Mouse (Mus musculus) forebrain, embryonic 14.5 days (tissue): ENCODE data around the gene Rufy3. TPM values are rescaled to one million over a fixed set of nuclear protein-coding genes. Genes with fewer than 3 reads are reported as not detected.

Experiments
- ATAC-seq: fragments of 200-750 bp; cut with Nextera tagmentation; 2 replicates; pipeline ENCODE4 v1.8.0; 2017; ENCODE audit warnings: mild to moderate bottlenecking, moderate library complexity
- DNase-seq: peaks from one replicate; pipeline ENCODE4 v3.0.0-alpha.2; 2015; ENCODE audit warnings: low spot score
- H3K27ac ChIP-seq: fragments of 300-500 bp; sonication (generic); 2 replicates; pipeline ENCODE4 v1.5.1; 2014; ENCODE audit warnings: low read depth, mild to moderate bottlenecking, control low read depth, low read length, moderate library complexity
- H3K27me3 ChIP-seq: fragments of 300-500 bp; sonication (generic); replicated peaks from 2 replicates; pipeline ENCODE4 v1.6.1; 2014; ENCODE audit warnings: low read length, control low read depth, mixed read lengths; ENCODE audit not compliant: control insufficient read depth, insufficient read depth
- H3K36me3 ChIP-seq: fragments of 300-500 bp; sonication (generic); 2 replicates; pipeline ENCODE4 v1.6.1; 2014; ENCODE audit warnings: low read length, control low read depth; ENCODE audit not compliant: control insufficient read depth, insufficient read depth
- H3K4me1 ChIP-seq: fragments of 300-500 bp; sonication (generic); 2 replicates; pipeline ENCODE4 v1.6.1; 2014; ENCODE audit warnings: antibody characterized with exemption, low read length, control low read depth; ENCODE audit not compliant: control insufficient read depth, insufficient read depth
- H3K4me2 ChIP-seq: fragments of 300-500 bp; sonication (generic); 2 replicates; pipeline ENCODE4 v1.6.1; 2014; ENCODE audit warnings: mild to moderate bottlenecking, control low read depth, low read length
- H3K4me3 ChIP-seq: fragments of 300-500 bp; sonication (generic); 2 replicates; pipeline ENCODE4 v1.5.1; 2014; ENCODE audit warnings: low read depth, low read length, control low read depth
- H3K9ac ChIP-seq: fragments of 300-500 bp; sonication (generic); 2 replicates; pipeline ENCODE4 v1.6.1; 2014; ENCODE audit warnings: mild to moderate bottlenecking, low read length, control low read depth, moderate library complexity
- H3K9me3 ChIP-seq: fragments of 300-500 bp; sonication (generic); replicated peaks from 2 replicates; pipeline ENCODE4 v1.6.1; 2016; ENCODE audit warnings: low read length, control low read depth, mixed read lengths; ENCODE audit not compliant: control insufficient read depth
- WGBS: fragments of 180-500 bp; shearing (Covaris S2); extraction: QIAGEN DNeasy Blood & Tissue Kit; methylation state at CpG from one replicate; pipeline ENCODE4 v1.1.7; 2014; 5-methylcytosine and 5-hydroxymethylcytosine counted together
- polyA plus RNA-seq: library from polyadenylated mRNA; unstranded; fragments of >200 nt; fragmentation: Nextera tagmentation; extraction: Ambion mirVana; gene quantifications from 2 replicates; pipeline ENCODE4 v1.2.1, GENCODE M21; 2014

Gene Rufy3
- polyA plus RNA-seq, 1 experiment from 2014 or later, result 155 TPM

DNA sequence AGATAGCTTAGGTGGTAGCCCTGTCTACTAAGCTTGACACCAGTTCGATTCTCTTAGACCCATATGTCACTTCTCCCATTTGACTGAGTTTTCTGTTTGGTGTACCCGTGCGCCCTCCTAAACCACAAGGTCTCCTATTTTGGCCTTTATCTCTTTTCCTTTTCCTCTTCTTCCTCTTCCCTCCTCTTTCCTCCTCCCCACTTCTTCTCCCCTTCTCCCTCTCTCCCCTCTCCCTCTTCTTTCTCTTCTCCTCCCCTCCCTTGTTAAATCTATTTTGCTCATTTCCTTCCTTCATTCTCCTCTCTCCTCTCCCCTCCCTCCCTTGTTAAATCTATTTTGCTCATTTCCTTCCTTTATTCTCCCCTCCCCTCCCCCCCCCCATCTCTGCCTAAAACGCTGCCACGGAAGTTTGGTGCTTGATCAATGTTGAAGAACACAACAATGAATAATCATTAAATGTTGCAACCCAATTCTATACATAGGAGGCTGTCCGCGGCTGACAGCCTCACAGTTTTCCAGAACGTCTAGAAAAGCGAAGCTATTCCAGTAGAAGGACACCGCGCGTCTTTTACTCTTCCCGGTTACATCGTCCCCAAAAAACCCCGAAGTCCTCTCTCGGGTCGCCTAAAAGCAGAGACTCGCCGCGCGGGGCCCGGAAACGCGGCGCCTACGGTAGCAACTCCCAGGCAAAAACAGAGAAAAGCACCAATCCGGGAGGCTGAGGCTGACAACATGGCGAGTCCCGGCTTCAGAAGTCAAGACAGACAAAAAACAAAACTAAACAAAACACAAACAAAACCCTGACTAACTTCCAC lies 11.4 kb upstream of the Rufy3 start:
- H3K9ac ChIP-seq, result peak overlapping the region; percentile 68
- no peak for DNase-seq
- 7% methylated on average over 29 of the region's 29 CpGs for WGBS
- peaks cover 18% of the 10 kb centered on the region for H3K4me1 ChIP-seq
- peak overlapping the region; percentile 89 for H3K27ac ChIP-seq
- no peaks in the 10 kb centered on the region for H3K27me3 ChIP-seq
- peak overlapping the region; percentile 86 for H3K4me3 ChIP-seq
- peak; percentile 72 for ATAC-seq
- 0 out of 2 replicates have a peak, but pooled peaks cover 11% of the 10 kb centered on the region for H3K36me3 ChIP-seq
- H3K4me2 ChIP-seq, result peak overlapping the region; percentile 58
- H3K9me3 ChIP-seq, result no peaks in the 10 kb centered on the region

DNA sequence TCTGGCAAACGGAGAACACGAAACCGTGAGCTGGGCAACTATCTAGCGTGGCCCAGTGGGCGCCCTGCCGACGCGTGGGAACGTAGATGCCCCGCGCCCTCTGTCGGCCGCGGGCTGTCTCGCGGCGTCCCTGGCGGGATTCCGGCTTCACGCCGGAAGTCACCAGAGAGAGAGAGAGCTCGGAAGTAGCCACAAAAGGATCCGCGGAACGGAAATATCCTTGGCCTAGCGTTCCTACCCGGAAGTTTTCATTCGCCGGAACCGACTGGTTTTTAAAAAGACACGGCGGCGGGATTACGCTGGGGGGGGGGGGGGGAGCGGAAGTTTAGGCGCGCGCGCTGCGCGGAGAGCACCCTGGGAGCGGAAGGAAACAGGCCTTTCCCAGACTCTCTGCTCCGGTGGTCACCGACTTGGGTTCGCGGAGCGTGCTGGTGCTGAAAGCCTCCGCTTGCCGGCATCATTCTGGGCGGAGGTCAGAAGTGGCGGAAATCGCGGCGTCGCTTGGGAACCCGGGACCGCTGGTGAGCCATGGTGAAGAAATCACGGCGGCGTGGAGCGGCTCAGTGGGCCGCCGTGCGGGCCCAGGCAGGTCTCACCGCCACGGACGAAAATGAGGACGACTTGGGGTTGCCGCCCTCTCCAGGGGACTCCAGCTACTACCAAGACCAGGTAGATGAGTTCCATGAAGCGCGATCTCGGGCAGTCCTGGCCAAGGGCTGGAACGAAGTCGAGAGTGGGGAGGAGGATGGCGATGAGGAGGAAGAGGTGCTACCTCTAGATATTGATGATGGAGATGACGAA lies 10.6 kb upstream of the Rufy3 start, which contains the start of gene Utp3:
Gene Utp3 (plus strand): TSS at position 377 of the 801 bp plus-strand sequence.
- H3K9me3 ChIP-seq, result no peaks in the 10 kb centered on the region
- H3K4me3 ChIP-seq, result peak within 1 kb of the TSS; percentile 86
- H3K36me3 ChIP-seq, result 0 out of 2 replicates have a peak, but pooled peaks cover 11% of the 10 kb centered on the region
- peaks cover 18% of the 10 kb centered on the region for H3K4me1 ChIP-seq
- H3K27ac ChIP-seq, result peak within 1 kb of the TSS; percentile 89
- no peaks in the 10 kb centered on the region for H3K27me3 ChIP-seq
- WGBS, result under 1% methylated on average over 64 of the region's 76 CpGs
- ATAC-seq, result peak; percentile 97
- peak; percentile 99 for DNase-seq
- peak within 1 kb of the TSS; percentile 88 for H3K9ac ChIP-seq
- peak within 1 kb of the TSS; percentile 84 for H3K4me2 ChIP-seq

DNA sequence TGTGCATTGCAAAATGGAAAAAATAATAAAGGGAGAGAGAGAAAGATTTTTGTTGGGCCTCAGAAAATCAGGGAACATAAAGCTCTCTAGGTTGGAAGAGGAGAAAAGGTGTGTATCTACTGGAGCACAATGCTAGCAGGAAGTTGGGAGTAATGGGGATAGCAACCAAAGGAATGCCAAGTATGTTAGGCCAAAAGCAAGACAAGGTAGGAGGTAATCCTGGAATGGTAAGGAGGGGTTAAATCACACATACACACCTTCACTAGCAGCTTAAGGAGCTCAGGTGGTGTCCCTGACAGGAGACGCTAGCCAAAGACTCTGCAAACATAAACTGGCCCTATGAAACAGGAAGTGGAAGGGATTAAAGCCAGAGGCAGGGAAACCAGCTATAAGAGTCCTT lies 5.8 kb upstream of the Rufy3 start:
- H3K4me3 ChIP-seq, result no peak overlapping the region
- WGBS, result 43% methylated on average over 1 of the region's 1 CpGs
- DNase-seq (no peak), ATAC-seq (no peak)
- H3K4me2 ChIP-seq, result no peak overlapping the region
- H3K36me3 ChIP-seq, result 0 out of 2 replicates have a peak, but pooled peaks cover 11% of the 10 kb centered on the region
- no peak overlapping the region for H3K9ac ChIP-seq
- H3K9me3 ChIP-seq, result no peaks in the 10 kb centered on the region
- H3K27me3 ChIP-seq, result no peaks in the 10 kb centered on the region
- H3K27ac ChIP-seq, result no peak overlapping the region
- H3K4me1 ChIP-seq, result peaks cover 18% of the 10 kb centered on the region

DNA sequence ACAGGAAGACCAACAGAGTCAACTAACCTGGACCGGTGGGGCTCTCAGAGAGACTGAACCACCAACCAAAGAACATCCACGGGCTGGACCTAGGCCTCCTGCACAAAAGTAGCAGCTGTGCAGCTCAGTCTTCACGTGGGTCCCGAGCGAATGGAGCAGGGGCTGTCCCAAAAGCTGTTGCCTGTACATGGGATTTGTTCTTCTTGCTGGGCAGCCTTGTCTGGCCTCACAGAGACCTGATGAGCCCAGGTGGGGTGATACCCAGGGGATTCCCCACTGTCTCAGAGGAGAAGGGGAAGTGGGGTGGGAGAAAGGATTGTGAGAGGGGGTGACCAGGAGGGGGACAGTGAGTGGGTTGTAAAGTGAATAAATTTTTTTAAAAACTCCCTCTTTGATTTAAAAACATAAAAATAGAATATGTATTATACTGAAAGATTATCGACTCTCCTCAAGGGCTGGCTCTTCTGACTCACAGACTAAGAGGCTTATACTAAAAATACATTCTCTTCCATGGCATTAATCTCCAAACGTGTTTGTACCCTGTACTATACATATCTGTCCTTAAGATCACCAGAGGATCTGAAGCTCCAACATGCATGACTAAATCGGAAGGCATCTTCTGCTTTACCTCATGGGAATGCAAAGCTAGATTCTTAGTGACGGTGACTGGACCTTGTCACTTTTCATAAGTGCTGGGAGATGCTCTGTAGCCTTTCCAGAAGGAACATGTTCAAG lies 3.6 kb upstream of the Rufy3 start:
- Histone ChIP-seq H3K9ac (no peak overlapping the region), H3K27me3 (no peaks in the 10 kb centered on the region), H3K36me3 (0 out of 2 replicates have a peak, but pooled peaks cover 2% of the 10 kb centered on the region), H3K4me3 (no peak overlapping the region), H3K4me2 (no peak overlapping the region), H3K4me1 (peaks cover 6% of the 10 kb centered on the region), H3K9me3 (no peaks in the 10 kb centered on the region), H3K27ac (no peak overlapping the region)
- ATAC-seq (no peak), DNase-seq (no peak)
- 79% methylated on average over 9 of the region's 9 CpGs for WGBS

DNA sequence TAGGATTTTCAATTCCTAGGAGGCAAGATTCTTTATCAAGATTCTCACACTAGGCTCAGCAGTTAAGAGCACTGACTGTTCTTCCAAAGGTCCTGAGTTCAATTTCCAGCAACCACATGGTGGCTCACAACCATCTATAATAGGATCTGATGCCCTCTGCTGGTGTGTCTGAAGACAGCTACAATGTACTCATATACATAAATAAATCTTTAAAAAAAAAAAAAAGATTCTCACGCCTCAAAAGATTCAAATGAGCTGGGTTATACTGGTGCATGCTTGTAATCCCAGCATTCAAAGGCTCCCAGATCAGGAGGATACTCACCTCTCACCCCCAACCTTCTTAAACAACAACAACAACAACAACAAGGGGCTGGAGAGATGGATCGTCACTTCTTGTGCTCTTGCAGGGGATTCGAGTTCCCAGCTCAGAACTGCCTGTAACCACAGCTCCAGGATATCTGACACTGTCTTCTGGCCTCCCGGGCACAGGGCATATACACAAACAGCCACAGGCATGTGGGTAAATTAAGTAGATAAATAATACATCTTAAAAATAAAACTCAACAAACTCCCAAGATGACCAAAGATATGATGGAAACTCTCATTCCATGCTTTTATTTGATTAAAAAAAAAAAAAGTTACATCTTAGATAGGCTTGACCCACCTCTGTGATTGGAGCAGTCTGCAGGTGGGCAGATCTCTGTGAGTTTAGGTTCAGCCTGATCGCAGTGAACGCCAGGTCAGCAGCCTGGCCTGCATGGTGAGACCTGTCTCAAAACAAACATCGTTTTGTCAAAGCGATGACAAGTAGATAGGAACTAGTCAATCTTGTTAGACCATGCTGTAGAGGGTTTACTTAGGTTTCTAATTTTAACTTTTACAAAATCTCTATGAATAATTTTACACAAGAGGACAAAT lies 1.7 kb upstream of the Rufy3 start:
- Histone ChIP-seq H3K27ac (no peak overlapping the region), H3K36me3 (no peaks in the 10 kb centered on the region), H3K27me3 (no peaks in the 10 kb centered on the region), H3K4me2 (no peak overlapping the region), H3K4me3 (no peak overlapping the region), H3K9ac (no peak overlapping the region), H3K9me3 (no peaks in the 10 kb centered on the region), H3K4me1 (peaks cover 8% of the 10 kb centered on the region; the same call in 1 of the 2 replicates)
- no peak for ATAC-seq
- DNase-seq, result no peak
- 82% methylated on average over 8 of the region's 8 CpGs for WGBS

DNA sequence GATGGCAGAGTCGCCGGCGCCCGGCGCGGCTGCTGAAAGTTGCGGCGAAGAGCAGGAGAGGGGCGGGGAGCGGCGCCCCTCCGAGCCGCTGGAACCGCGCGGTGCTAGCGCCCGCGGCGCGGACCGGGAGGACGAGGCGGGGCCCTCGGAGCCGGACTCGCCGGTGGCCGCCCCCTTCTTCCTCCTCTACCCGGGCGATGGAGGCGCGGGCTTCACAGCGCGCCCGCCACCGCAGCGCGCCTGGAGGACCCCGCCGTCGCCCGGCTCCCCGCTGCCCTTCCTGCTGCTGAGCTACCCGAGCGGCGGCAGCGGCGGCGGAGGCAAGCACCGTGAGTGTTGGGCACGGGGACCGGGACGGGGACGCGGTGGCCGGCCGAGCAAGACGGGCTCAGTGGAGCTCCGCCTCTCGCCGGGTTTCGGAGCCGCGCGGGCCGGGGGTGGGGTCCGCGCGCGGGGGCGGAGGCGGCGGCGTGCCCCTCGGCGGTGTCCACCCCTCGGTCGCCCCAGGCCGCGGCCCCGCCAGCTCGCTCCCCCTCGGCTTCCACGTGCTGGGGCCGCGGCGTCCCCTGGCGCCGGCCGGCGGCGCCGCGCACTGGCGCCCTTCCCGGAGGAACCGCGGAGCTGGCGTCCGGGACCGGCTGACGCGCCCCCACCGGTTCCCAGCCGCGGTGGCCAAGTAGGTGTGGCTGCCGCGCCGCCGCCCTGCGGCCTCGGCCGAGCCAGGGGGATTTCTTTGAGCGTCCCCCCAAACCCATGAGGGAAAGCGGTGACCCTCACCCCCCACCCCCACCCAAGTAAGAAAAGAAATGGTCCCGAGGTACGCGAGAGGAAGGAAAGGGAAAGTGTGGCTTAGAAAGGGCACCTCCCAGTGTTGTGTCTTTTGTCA lies 551 bp downstream of the Rufy3 start:
- peaks cover 8% of the 10 kb centered on the region; the same call in 1 of the 2 replicates for H3K4me1 ChIP-seq
- H3K27ac ChIP-seq, result peak overlapping the region; percentile 91
- no peaks in the 10 kb centered on the region for H3K36me3 ChIP-seq
- H3K9ac ChIP-seq, result peak overlapping the region; percentile 87
- peak overlapping the region; percentile 57 for H3K4me2 ChIP-seq
- peak overlapping the region; percentile 92 for H3K4me3 ChIP-seq
- H3K9me3 ChIP-seq, result no peaks in the 10 kb centered on the region
- ATAC-seq (peak; percentile 73), DNase-seq (peak; percentile 57)
- no peaks in the 10 kb centered on the region for H3K27me3 ChIP-seq
- WGBS, result under 1% methylated on average over 70 of the region's 119 CpGs

DNA sequence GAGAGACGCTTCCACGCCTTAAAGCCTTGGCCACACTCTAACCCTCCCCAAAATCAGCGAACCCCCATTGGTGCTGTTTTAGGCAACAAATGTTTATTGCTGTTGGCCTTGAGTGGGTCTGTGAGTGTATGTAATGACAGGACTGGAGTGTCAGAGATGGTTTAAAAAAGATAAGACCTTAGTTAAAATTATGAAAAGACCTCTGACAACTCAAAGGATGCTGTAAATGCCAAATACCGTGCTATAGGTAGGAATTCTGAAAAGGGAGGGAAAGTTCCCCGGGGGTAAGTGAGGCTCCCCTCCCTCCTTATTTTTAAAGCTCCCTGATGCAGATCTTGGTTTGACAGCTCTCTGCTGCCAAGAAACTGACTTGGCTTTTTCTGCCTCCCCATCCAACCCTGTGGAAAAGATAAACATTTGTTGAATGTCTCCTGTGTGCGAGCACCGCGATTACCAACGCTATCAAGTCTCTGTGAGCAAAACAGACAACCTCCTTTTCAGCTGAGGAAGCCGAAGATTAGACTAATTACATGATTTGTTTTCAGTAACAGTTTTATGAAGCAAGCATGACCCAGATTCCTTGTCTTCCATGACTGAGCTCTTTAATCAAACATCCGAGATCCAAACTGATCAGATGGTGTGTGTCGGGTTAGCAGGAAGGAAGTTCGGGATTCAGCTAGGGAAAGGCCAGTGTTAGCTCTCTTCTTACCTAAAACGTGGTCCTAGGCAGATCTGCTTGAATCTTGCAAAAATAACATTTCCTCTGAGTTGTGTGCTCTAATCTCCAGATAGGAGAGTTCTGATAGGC lies 1.4 kb downstream of the Rufy3 start:
- DNase-seq (peak; percentile 51), ATAC-seq (peak; percentile 28)
- Histone ChIP-seq H3K9me3 (no peaks in the 10 kb centered on the region), H3K27ac (peak overlapping the region; percentile 91; the same call in 1 of the 2 replicates), H3K4me2 (peak overlapping the region; percentile 57), H3K4me3 (peak overlapping the region; percentile 92), H3K4me1 (peaks cover 8% of the 10 kb centered on the region; the same call in 1 of the 2 replicates), H3K27me3 (no peaks in the 10 kb centered on the region), H3K36me3 (0 out of 2 replicates have a peak, but pooled peaks cover 2% of the 10 kb centered on the region), H3K9ac (peak overlapping the region; percentile 87)
- WGBS, result 5% methylated on average over 14 of the region's 14 CpGs
